Mouse (Mus musculus) A20 (cell line): Measurements from ENCODE around the gene Phkg2.
A peak's percentile ranks its signal among the peaks of the same experiment; 100 is the strongest.

Source experiments
- DNase-seq: peaks from one replicate; pipeline ENCODE4 v3.0.0-alpha.2; 2011; ENCODE audit warnings: low read depth, low spot score

The Phkg2 gene

GRCm38 (mm10) chr7:127602903-127603302 lies 29.8 kb downstream of the Phkg2 start:
- DNase-seq = no peak

GRCm38 (mm10) chr7:127604256-127604655 lies 31.1 kb downstream of the Phkg2 start:
- no peak for DNase-seq

GRCm38 (mm10) chr7:127607150-127607549 lies 34.0 kb downstream of the Phkg2 start:
- no peak for DNase-seq

- DNase-seq = no peak
Observed at GRCm38 (mm10) chr7:127611011-127611410, 37.9 kb downstream of the Phkg2 start.

- DNase-seq = no peak
Observed at GRCm38 (mm10) chr7:127611561-127611960, 38.4 kb downstream of the Phkg2 start.

- DNase-seq = no peak
Observed at GRCm38 (mm10) chr7:127613501-127613900, 40.4 kb downstream of the Phkg2 start.

- no peak for DNase-seq
Observed at GRCm38 (mm10) chr7:127614091-127614490, 41.0 kb downstream of the Phkg2 start.

- peak; percentile 71 for DNase-seq
Observed at GRCm38 (mm10) chr7:127614511-127614890, 41.4 kb downstream of the Phkg2 start.

GRCm38 (mm10) chr7:127614891-127615843 lies 42.0 kb downstream of the Phkg2 start, which contains the start of gene Zfp629:
TSS of gene Zfp629 (minus strand) at chr7:127615797.
- DNase-seq = peak; percentile 73

GRCm38 (mm10) chr7:127616336-127616735 lies 43.2 kb downstream of the Phkg2 start:
- DNase-seq = peak; percentile 27

GRCm38 (mm10) chr7:127616881-127617280 lies 43.7 kb downstream of the Phkg2 start:
- DNase-seq = peak; percentile 36

GRCm38 (mm10) chr7:127617962-127618361 lies 44.8 kb downstream of the Phkg2 start:
- peak; percentile 61 for DNase-seq

GRCm38 (mm10) chr7:127618402-127618801 lies 45.3 kb downstream of the Phkg2 start:
- DNase-seq = peak; percentile 71

GRCm38 (mm10) chr7:127626039-127626438 lies 52.9 kb downstream of the Phkg2 start:
- DNase-seq = no peak

GRCm38 (mm10) chr7:127626471-127626870 lies 53.3 kb downstream of the Phkg2 start:
- no peak for DNase-seq

GRCm38 (mm10) chr7:127628646-127629045 lies 55.5 kb downstream of the Phkg2 start:
- DNase-seq = no peak

GRCm38 (mm10) chr7:127631416-127631815 lies 58.3 kb downstream of the Phkg2 start:
- no peak for DNase-seq
